9 mouse cellular contexts compared by ENCODE assay signal in the genomic region with DNA sequence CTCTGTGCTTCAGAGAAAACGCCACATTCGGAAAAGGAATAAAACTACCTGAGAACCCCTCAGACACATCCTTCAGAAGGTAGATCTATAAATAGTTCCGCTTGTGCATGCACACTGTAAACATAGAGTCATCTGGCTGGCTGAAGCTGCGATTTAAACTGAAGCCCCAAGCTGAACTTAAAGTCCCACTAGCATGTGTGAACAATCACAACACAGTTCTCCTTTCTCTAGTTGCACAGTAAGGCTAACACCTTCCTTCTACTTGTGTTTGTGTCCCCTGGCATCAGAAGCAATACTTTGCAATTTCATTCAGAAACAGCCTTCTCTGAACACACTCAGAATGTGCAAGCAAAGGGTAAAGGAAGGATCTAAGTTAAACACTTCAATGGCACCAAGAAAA.
DNase-seq lines count a peak whose midpoint lies in the region; ATAC-seq and TF ChIP-seq lines count a peak whose summit lies in the region.
"Had no signal": no experiment of that assay in that cellular context is flagged by ENCODE, and none has a peak within 500 bp of the region (broad histone marks: within the 10 kb centered on the region; RNA-seq: fewer than 3 reads in every experiment).

No protein-coding gene starts in this region.

- peak overlapping the region; percentile 52 for H3K4me3 ChIP-seq in heart, embryonic 15.5 days
- no peak overlapping the region for H3K4me3 ChIP-seq in embryonic facial prominence, embryonic 12.5 days
- H3K4me3 ChIP-seq in hindbrain, embryonic 13.5 days, result peak overlapping the region; percentile 27
- H3K4me3 ChIP-seq in myocyte, result peak overlapping the region; percentile 12
- no peak overlapping the region for H3K4me3 ChIP-seq in thymus, adult 2 months (ENCODE audit: control insufficient read depth, insufficient read depth, low read length)

- H3K36me3 ChIP-seq in heart, embryonic 15.5 days, result no peaks in the 10 kb centered on the region
- H3K36me3 ChIP-seq in embryonic facial prominence, embryonic 12.5 days, result no peaks in the 10 kb centered on the region
- no peaks in the 10 kb centered on the region for H3K36me3 ChIP-seq in hindbrain, embryonic 13.5 days
- no peaks in the 10 kb centered on the region for H3K36me3 ChIP-seq in myocyte (ENCODE audit: control insufficient read depth, insufficient read depth)
- H3K36me3 ChIP-seq in thymus, adult 2 months (ENCODE audit: control insufficient read depth, insufficient read depth, low read length), result no peaks in the 10 kb centered on the region

- ATAC-seq in heart, embryonic 15.5 days (replicated peaks; ENCODE audit: insufficient number of reproducible peaks, insufficient read depth, low FRiP score, low read depth), result no peak
- no peak for ATAC-seq in embryonic facial prominence, embryonic 12.5 days (ENCODE audit: insufficient number of reproducible peaks, insufficient read depth, low FRiP score, low TSS enrichment)
- no peak for ATAC-seq in hindbrain, embryonic 13.5 days (ENCODE audit: low FRiP score)

- H3ac ChIP-seq in myocyte (ENCODE audit: control insufficient read depth, insufficient read length), result no peak overlapping the region

- no peaks in the 10 kb centered on the region for H3K9me3 ChIP-seq in heart, embryonic 15.5 days (replicated peaks)
- no peaks in the 10 kb centered on the region for H3K9me3 ChIP-seq in embryonic facial prominence, embryonic 12.5 days
- H3K9me3 ChIP-seq in hindbrain, embryonic 13.5 days, result no peaks in the 10 kb centered on the region

- H3K27ac ChIP-seq in heart, embryonic 15.5 days, result peak overlapping the region; percentile 87
- no peak overlapping the region for H3K27ac ChIP-seq in embryonic facial prominence, embryonic 12.5 days
- H3K27ac ChIP-seq in hindbrain, embryonic 13.5 days, result peak overlapping the region; percentile 45
- no peak overlapping the region for H3K27ac ChIP-seq in thymus, adult 2 months (ENCODE audit: control insufficient read depth, insufficient read depth, low read length)
- H3K27ac ChIP-seq: macrophage had no signal

- peaks cover 11% of the 10 kb centered on the region for H3K4me1 ChIP-seq in heart, embryonic 15.5 days (replicated peaks)
- peaks cover 20% of the 10 kb centered on the region for H3K4me1 ChIP-seq in embryonic facial prominence, embryonic 12.5 days
- H3K4me1 ChIP-seq in hindbrain, embryonic 13.5 days (replicated peaks), result peaks cover 37% of the 10 kb centered on the region
- no peaks in the 10 kb centered on the region for H3K4me1 ChIP-seq in thymus, adult 2 months (replicated peaks; ENCODE audit: control insufficient read depth, insufficient read depth, low read length)

- no peak for TF ChIP-seq POLR2A in myocyte (IDR thresholded peaks at IDR 0.05; ENCODE audit: insufficient read length, low read depth)
- TF ChIP-seq POLR2A in thymus, adult 2 months (IDR thresholded peaks at IDR 0.05; ENCODE audit: control insufficient read depth, extremely low read depth, insufficient read depth, low read length, poor library complexity), result no peak

- H3K9ac ChIP-seq in heart, embryonic 15.5 days, result peak overlapping the region; percentile 58
- H3K9ac ChIP-seq in embryonic facial prominence, embryonic 12.5 days, result no peak overlapping the region
- H3K9ac ChIP-seq in hindbrain, embryonic 13.5 days, result peak overlapping the region; percentile 10

- intact Hi-C loops in heart, postnatal 25 days (cut with DNase I), result loop anchor here (5.0 kb wide), 2 partner anchors 55 to 80 kb away; no protein-coding TSS in a partner anchor

- no peaks in the 10 kb centered on the region for H3K27me3 ChIP-seq in heart, embryonic 15.5 days
- H3K27me3 ChIP-seq in embryonic facial prominence, embryonic 12.5 days, result no peaks in the 10 kb centered on the region
- no peaks in the 10 kb centered on the region for H3K27me3 ChIP-seq in hindbrain, embryonic 13.5 days
- no peaks in the 10 kb centered on the region for H3K27me3 ChIP-seq in myocyte (ENCODE audit: control insufficient read depth, insufficient read depth, insufficient read length)
- no peaks in the 10 kb centered on the region for H3K27me3 ChIP-seq in thymus, adult 2 months (ENCODE audit: control insufficient read depth, insufficient read depth, low read length)

- WGBS in heart, embryonic 15.5 days, result 46% methylated on average over 4 of the region's 4 CpGs
- 59% methylated on average over 4 of the region's 4 CpGs for whole genome bisulfite sequencing in embryonic facial prominence, embryonic 12.5 days
- WGBS in hindbrain, embryonic 13.5 days, result 64% methylated on average over 4 of the region's 4 CpGs
- WGBS in thymus, adult 2 months, result 92% methylated on average over 4 of the region's 4 CpGs

- peak overlapping the region; percentile 57 for H3K4me2 ChIP-seq in heart, embryonic 15.5 days
- peak overlapping the region; percentile 41 for H3K4me2 ChIP-seq in embryonic facial prominence, embryonic 12.5 days (replicated peaks)
- H3K4me2 ChIP-seq in hindbrain, embryonic 13.5 days, result peak overlapping the region; percentile 50
- H3K4me2 ChIP-seq in myocyte (ENCODE audit: low read depth), result peak overlapping the region; percentile 73

- no peaks in the 10 kb centered on the region for H3K79me2 ChIP-seq in myocyte (ENCODE audit: control insufficient read depth, insufficient read depth)

- no peak for DNase-seq in heart, postnatal 25 days (ENCODE audit: low spot score)
- no peak for DNase-seq in T-cell, adult 2 months (ENCODE audit: low spot score)
- no peak for DNase-seq in right cerebral cortex, postnatal 4 days
- no peak for DNase-seq in thymus, adult 2 months

- no peak for TF ChIP-seq CTCF in thymus, adult 2 months (IDR thresholded peaks at IDR 0.05; ENCODE audit: borderline replicate concordance, control insufficient read depth, extremely low read depth, insufficient read depth, low read length, poor library complexity)

TF ChIP-seq in myocyte, 11 proteins besides CTCF, POLR2A, EP300 and RAD21:
- no peak for TF ChIP-seq MAX (IDR thresholded peaks at IDR 0.05; ENCODE audit: low read depth)
- TF ChIP-seq CEBPB (IDR thresholded peaks at IDR 0.05; ENCODE audit: insufficient read depth, poor library complexity, severe bottlenecking), result no peak
- TF ChIP-seq MYOG (IDR thresholded peaks at IDR 0.05; ENCODE audit: control insufficient read depth in 1 of 3, insufficient read depth in 1 of 3, insufficient read length in 2 of 3, low read depth in 2 of 3), result no peak
- TF ChIP-seq TCF3 (IDR thresholded peaks at IDR 0.05; ENCODE audit: insufficient read length, low read depth), result no peak
- no peak for TF ChIP-seq TCF12 (IDR thresholded peaks at IDR 0.05; ENCODE audit: insufficient read depth, poor library complexity, severe bottlenecking)
- no peak for TF ChIP-seq E2F4 (IDR thresholded peaks at IDR 0.05; ENCODE audit: insufficient read depth)
- no peak for TF ChIP-seq REST (IDR thresholded peaks at IDR 0.05; ENCODE audit: insufficient read depth, insufficient read length)
- TF ChIP-seq MYOD1 (IDR thresholded peaks at IDR 0.05; ENCODE audit: control insufficient read depth in 1 of 3, insufficient read length in 2 of 3, low read depth in 2 of 3), result no peak
- no peak for TF ChIP-seq POLR2AphosphoS2 (IDR thresholded peaks at IDR 0.05; ENCODE audit: insufficient read length, low read depth)
- TF ChIP-seq USF1 (IDR thresholded peaks at IDR 0.05; ENCODE audit: low read depth), result no peak
- TF ChIP-seq SRF (IDR thresholded peaks at IDR 0.05; ENCODE audit: control insufficient read depth, insufficient read length, low read depth), result no peak

Comparison
In these comparisons a context has a peak if more than half of its experiments do, and no peak if none do; other contexts are left out.
1. H3K27ac ChIP-seq: peak in heart, embryonic 15.5 days (single experiment) and hindbrain, embryonic 13.5 days (single experiment); none in embryonic facial prominence, embryonic 12.5 days (single experiment) and thymus, adult 2 months (single experiment).
2. H3K4me3 ChIP-seq: peak in heart, embryonic 15.5 days (single experiment), hindbrain, embryonic 13.5 days (single experiment) and myocyte (single experiment); none in embryonic facial prominence, embryonic 12.5 days (single experiment) and thymus, adult 2 months (single experiment).
3. Peak in every context shown above with its lines, with median percentiles within 50 percentile points of each other: H3K4me2 ChIP-seq.